Mouse (Mus musculus): ENCODE results near the gene Myo1d. TPM values are rescaled to one million over a fixed set of nuclear protein-coding genes. Genes with fewer than 3 reads are reported as not detected.

The Myo1d gene
- polyA plus RNA-seq, 1 experiment from 2014 or later, result 5.6 TPM

GRCm38 (mm10) chr11:80539056-80539455, 240.8 kb downstream of the Myo1d start:
- H3K9me3 ChIP-seq, result no peaks in the 10 kb centered on the region
- WGBS, result 85% methylated on average over 4 of the region's 4 CpGs
- no peak overlapping the region for H3K27ac ChIP-seq
- H3K4me1 ChIP-seq (replicated peaks), result no peaks in the 10 kb centered on the region
- no peak overlapping the region for H3K4me2 ChIP-seq
- H3K36me3 ChIP-seq, result no peaks in the 10 kb centered on the region
- H3K4me3 ChIP-seq (replicated peaks), result no peak overlapping the region
- no peak for ATAC-seq (ENCODE audit: insufficient number of reproducible peaks, insufficient read depth, low FRiP score, low TSS enrichment, low read depth)
- H3K9ac ChIP-seq (replicated peaks), result no peak overlapping the region
- H3K27me3 ChIP-seq, result no peaks in the 10 kb centered on the region

- no peaks in the 10 kb centered on the region for H3K9me3 ChIP-seq
- H3K4me1 ChIP-seq (replicated peaks), result no peaks in the 10 kb centered on the region
- H3K27me3 ChIP-seq, result no peaks in the 10 kb centered on the region
- no peak for ATAC-seq (ENCODE audit: insufficient number of reproducible peaks, insufficient read depth, low FRiP score, low TSS enrichment, low read depth)
- H3K4me2 ChIP-seq, result no peak overlapping the region
- no peak overlapping the region for H3K27ac ChIP-seq
- 42% methylated on average over 1 of the region's 1 CpGs for WGBS
- H3K9ac ChIP-seq (replicated peaks), result no peak overlapping the region
- no peaks in the 10 kb centered on the region for H3K36me3 ChIP-seq
- H3K4me3 ChIP-seq (replicated peaks), result no peak overlapping the region
These were observed 246.9 kb downstream of the Myo1d start for GRCm38 (mm10) chr11:80532966-80533365.

- Histone ChIP-seq H3K4me1 (replicated peaks) (no peaks in the 10 kb centered on the region), H3K4me3 (replicated peaks) (no peak overlapping the region), H3K4me2 (no peak overlapping the region), H3K27me3 (no peaks in the 10 kb centered on the region), H3K27ac (no peak overlapping the region), H3K9me3 (no peaks in the 10 kb centered on the region), H3K36me3 (no peaks in the 10 kb centered on the region), H3K9ac (replicated peaks) (no peak overlapping the region)
- ATAC-seq (ENCODE audit: insufficient number of reproducible peaks, insufficient read depth, low FRiP score, low TSS enrichment, low read depth), result no peak
- WGBS, result 82% methylated on average over 8 of the region's 8 CpGs
These were observed 250.7 kb downstream of the Myo1d start for GRCm38 (mm10) chr11:80529149-80529548.

- Histone ChIP-seq H3K27ac (no peak overlapping the region), H3K4me2 (no peak overlapping the region), H3K27me3 (no peaks in the 10 kb centered on the region), H3K4me3 (replicated peaks) (no peak overlapping the region), H3K4me1 (replicated peaks) (no peaks in the 10 kb centered on the region), H3K9ac (replicated peaks) (no peak overlapping the region), H3K36me3 (no peaks in the 10 kb centered on the region), H3K9me3 (no peaks in the 10 kb centered on the region)
- ATAC-seq (ENCODE audit: insufficient number of reproducible peaks, insufficient read depth, low FRiP score, low TSS enrichment, low read depth), result no peak
These were observed 252.1 kb downstream of the Myo1d start for GRCm38 (mm10) chr11:80527697-80528096.

GRCm38 (mm10) chr11:80524213-80524612, 255.6 kb downstream of the Myo1d start:
- Histone ChIP-seq H3K9me3 (no peaks in the 10 kb centered on the region), H3K4me3 (replicated peaks) (no peak overlapping the region), H3K27me3 (no peaks in the 10 kb centered on the region), H3K36me3 (no peaks in the 10 kb centered on the region), H3K4me1 (replicated peaks) (no peaks in the 10 kb centered on the region), H3K27ac (no peak overlapping the region), H3K9ac (replicated peaks) (no peak overlapping the region), H3K4me2 (no peak overlapping the region)
- WGBS, result 88% methylated on average over 5 of the region's 5 CpGs
- ATAC-seq (ENCODE audit: insufficient number of reproducible peaks, insufficient read depth, low FRiP score, low TSS enrichment, low read depth), result no peak

GRCm38 (mm10) chr11:80523410-80523809, 256.4 kb downstream of the Myo1d start:
- WGBS, result 72% methylated on average over 4 of the region's 4 CpGs
- no peak for ATAC-seq (ENCODE audit: insufficient number of reproducible peaks, insufficient read depth, low FRiP score, low TSS enrichment, low read depth)

GRCm38 (mm10) chr11:80522852-80523251, 257.0 kb downstream of the Myo1d start:
- Histone ChIP-seq H3K27me3 (no peaks in the 10 kb centered on the region), H3K4me1 (replicated peaks) (peaks cover 6% of the 10 kb centered on the region), H3K27ac (no peak overlapping the region), H3K9me3 (no peaks in the 10 kb centered on the region), H3K4me2 (no peak overlapping the region), H3K4me3 (replicated peaks) (no peak overlapping the region), H3K36me3 (no peaks in the 10 kb centered on the region), H3K9ac (replicated peaks) (no peak overlapping the region)
- no peak for ATAC-seq (ENCODE audit: insufficient number of reproducible peaks, insufficient read depth, low FRiP score, low TSS enrichment, low read depth)
- 70% methylated on average over 2 of the region's 2 CpGs for WGBS

More at GRCm38 (mm10) chr11:80523410-80523809, 256.4 kb downstream of the Myo1d start:
- no peaks in the 10 kb centered on the region for H3K36me3 ChIP-seq
- H3K4me1 ChIP-seq (replicated peaks), result peaks cover 3% of the 10 kb centered on the region
- H3K27ac ChIP-seq, result no peak overlapping the region
- no peak overlapping the region for H3K4me3 ChIP-seq (replicated peaks)
- H3K4me2 ChIP-seq, result no peak overlapping the region
- no peak overlapping the region for H3K9ac ChIP-seq (replicated peaks)
- H3K9me3 ChIP-seq, result no peaks in the 10 kb centered on the region
- H3K27me3 ChIP-seq, result no peaks in the 10 kb centered on the region

GRCm38 (mm10) chr11:80521148-80521547, 258.7 kb downstream of the Myo1d start:
- WGBS, result 79% methylated on average over 2 of the region's 2 CpGs
- Histone ChIP-seq H3K27ac (no peak overlapping the region), H3K9ac (replicated peaks) (no peak overlapping the region), H3K4me1 (replicated peaks) (peaks cover 6% of the 10 kb centered on the region), H3K36me3 (no peaks in the 10 kb centered on the region), H3K27me3 (no peaks in the 10 kb centered on the region), H3K9me3 (no peaks in the 10 kb centered on the region), H3K4me3 (replicated peaks) (no peak overlapping the region), H3K4me2 (no peak overlapping the region)
- ATAC-seq (ENCODE audit: insufficient number of reproducible peaks, insufficient read depth, low FRiP score, low TSS enrichment, low read depth), result no peak

- ATAC-seq (ENCODE audit: insufficient number of reproducible peaks, insufficient read depth, low FRiP score, low TSS enrichment, low read depth), result no peak
- 46% methylated on average over 9 of the region's 9 CpGs for WGBS
- H3K27me3 ChIP-seq, result no peaks in the 10 kb centered on the region
- no peak overlapping the region for H3K4me3 ChIP-seq (replicated peaks)
- H3K9ac ChIP-seq (replicated peaks), result no peak overlapping the region
- H3K36me3 ChIP-seq, result no peaks in the 10 kb centered on the region
- H3K4me2 ChIP-seq, result no peak overlapping the region
- peaks cover 16% of the 10 kb centered on the region for H3K4me1 ChIP-seq (replicated peaks)
- no peak overlapping the region for H3K27ac ChIP-seq
- H3K9me3 ChIP-seq, result no peaks in the 10 kb centered on the region
These were observed 261.1 kb downstream of the Myo1d start for GRCm38 (mm10) chr11:80518421-80519367.

- no peak for ATAC-seq (ENCODE audit: insufficient number of reproducible peaks, insufficient read depth, low FRiP score, low TSS enrichment, low read depth)
- Histone ChIP-seq H3K9me3 (no peaks in the 10 kb centered on the region), H3K36me3 (no peaks in the 10 kb centered on the region), H3K9ac (replicated peaks) (no peak overlapping the region), H3K4me3 (replicated peaks) (no peak overlapping the region), H3K4me1 (replicated peaks) (peaks cover 19% of the 10 kb centered on the region), H3K27me3 (no peaks in the 10 kb centered on the region), H3K27ac (0 out of 2 replicates have a peak overlapping the region, but pooled peaks have one; percentile 23), H3K4me2 (no peak overlapping the region)
- WGBS, result 76% methylated on average over 8 of the region's 8 CpGs
These were observed 263.9 kb downstream of the Myo1d start for GRCm38 (mm10) chr11:80515895-80516294.

- no peak overlapping the region for H3K9ac ChIP-seq (replicated peaks)
- 18% methylated on average over 1 of the region's 1 CpGs for WGBS
- no peaks in the 10 kb centered on the region for H3K27me3 ChIP-seq
- H3K4me2 ChIP-seq, result no peak overlapping the region
- no peak overlapping the region for H3K27ac ChIP-seq
- no peaks in the 10 kb centered on the region for H3K9me3 ChIP-seq
- ATAC-seq (ENCODE audit: insufficient number of reproducible peaks, insufficient read depth, low FRiP score, low TSS enrichment, low read depth), result no peak; the same call in 1 of the 2 replicates
- no peak overlapping the region for H3K4me3 ChIP-seq (replicated peaks)
- H3K4me1 ChIP-seq (replicated peaks), result peaks cover 21% of the 10 kb centered on the region
- no peaks in the 10 kb centered on the region for H3K36me3 ChIP-seq
These were observed 264.5 kb downstream of the Myo1d start for GRCm38 (mm10) chr11:80515346-80515745.
